Mouse (Mus musculus) myocyte (in vitro differentiated cells): Measurements from ENCODE around the gene Macc1.

Experiments used
- CEBPB ChIP-seq: IDR thresholded peaks from 2 replicates; pipeline ENCODE4 v1.6.1; 2011; ENCODE audit warnings: mild to moderate bottlenecking, moderate library complexity; ENCODE audit not compliant: poor library complexity, insufficient read depth, severe bottlenecking
- MAX ChIP-seq: IDR thresholded peaks from one replicate; pipeline ENCODE4 v1.6.1; 2011; ENCODE audit warnings: low read depth, mild to moderate bottlenecking, control low read depth
- MYOG ChIP-seq, 3 experiments: IDR thresholded peaks; one replicate each; pipeline ENCODE4 v1.6.1; 2011; ENCODE audit warnings: control low read depth in 2 of 3, low read depth in 2 of 3, mild to moderate bottlenecking in 2 of 3; ENCODE audit not compliant: insufficient read length in 2 of 3, control insufficient read depth in 1 of 3, insufficient read depth in 1 of 3
- POLR2A ChIP-seq: IDR thresholded peaks from one replicate; pipeline ENCODE4 v1.6.1; 2011; ENCODE audit warnings: low read depth, mild to moderate bottlenecking, control low read depth, moderate library complexity; ENCODE audit not compliant: insufficient read length
- TCF12 ChIP-seq: IDR thresholded peaks from one replicate; pipeline ENCODE4 v1.6.1; 2011; ENCODE audit warnings: mild to moderate bottlenecking, control low read depth; ENCODE audit not compliant: poor library complexity, insufficient read depth, severe bottlenecking

DNA sequence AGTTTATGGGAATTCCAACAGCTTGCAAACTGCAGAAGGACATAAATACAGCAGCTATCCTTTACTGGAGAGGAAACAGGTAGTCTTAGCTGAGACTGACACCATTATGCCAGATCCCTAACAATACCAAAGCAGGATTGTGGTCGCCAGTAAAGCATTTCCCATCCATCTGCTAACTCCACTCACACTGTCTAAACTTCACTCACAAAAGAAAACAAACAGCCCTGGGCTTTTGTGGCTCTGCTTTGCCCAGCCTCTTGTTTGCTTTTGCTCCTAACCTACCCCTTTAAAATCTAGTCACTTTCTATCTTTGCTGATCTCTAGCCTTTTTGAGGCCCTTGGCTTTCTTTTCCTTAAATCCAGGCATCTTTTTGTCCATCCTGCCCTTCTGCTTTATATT is 40.5 kb upstream of the Macc1 start:
- no peak for TF ChIP-seq CEBPB
- TF ChIP-seq MAX, result no peak
- TF ChIP-seq POLR2A, result no peak
- TF ChIP-seq TCF12, result no peak
- TF ChIP-seq MYOG (IDR thresholded peaks at IDR 0.05; ENCODE audit: control insufficient read depth in 1 of 3, insufficient read depth in 1 of 3, insufficient read length in 2 of 3, low read depth in 2 of 3), result no peak
